Mouse (Mus musculus) myocyte (in vitro differentiated cells): ENCODE data around the gene Ahcy.

Experiments used
- MYOD1 ChIP-seq, 3 experiments: IDR thresholded peaks; one replicate each; pipeline ENCODE4 v1.6.1; 2011; ENCODE audit warnings: control low read depth in 2 of 3, low read depth in 2 of 3, mild to moderate bottlenecking in 2 of 3, moderate library complexity in 1 of 3; ENCODE audit not compliant: insufficient read length in 2 of 3, control insufficient read depth in 1 of 3
- POLR2A ChIP-seq: IDR thresholded peaks from one replicate; pipeline ENCODE4 v1.6.1; 2011; ENCODE audit warnings: low read depth, mild to moderate bottlenecking, control low read depth, moderate library complexity; ENCODE audit not compliant: insufficient read length
- TCF12 ChIP-seq: IDR thresholded peaks from one replicate; pipeline ENCODE4 v1.6.1; 2011; ENCODE audit warnings: mild to moderate bottlenecking, control low read depth; ENCODE audit not compliant: poor library complexity, insufficient read depth, severe bottlenecking

DNA sequence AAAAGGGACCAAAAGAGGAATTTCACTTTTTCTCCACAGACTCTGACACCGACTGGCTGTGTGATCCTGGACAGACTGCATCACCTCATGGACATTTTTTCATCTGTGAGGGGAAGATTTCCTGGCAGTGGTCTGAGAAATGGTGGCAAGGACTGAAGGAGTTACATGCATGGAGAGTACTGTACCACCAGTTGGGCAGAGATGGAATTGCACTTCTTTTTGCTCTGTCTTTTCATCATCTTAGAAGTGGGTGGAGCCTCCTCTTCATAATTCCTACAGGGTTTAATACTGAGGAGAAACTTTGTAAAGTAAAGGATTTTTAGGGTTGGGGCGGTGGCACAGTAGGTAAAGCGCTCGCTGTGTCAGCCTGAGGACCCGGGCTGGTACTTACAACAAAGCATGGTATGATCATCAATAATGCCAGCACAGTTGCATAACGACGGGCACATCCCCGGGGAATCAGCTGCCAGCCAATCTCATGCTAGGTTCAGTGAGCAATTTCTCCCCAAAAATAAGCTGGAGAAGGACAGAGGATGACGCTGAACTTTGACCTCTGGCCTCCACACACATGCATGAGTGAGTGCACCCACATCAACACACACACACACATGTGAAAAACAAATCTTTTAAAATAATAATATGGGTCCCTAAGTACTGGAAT lies 24.6 kb upstream of the Ahcy start:
- TF ChIP-seq TCF12 (no peak), MYOD1 (IDR thresholded peaks at IDR 0.05; ENCODE audit: control insufficient read depth in 1 of 3, insufficient read length in 2 of 3, low read depth in 2 of 3) (no peak), POLR2A (no peak)
